Mouse (Mus musculus): Measurements from ENCODE around the gene Olfr714. TPM values are rescaled to one million over a fixed set of nuclear protein-coding genes. Genes with fewer than 3 reads are reported as not detected.
"Not testable (repeated sequence)": the region's sequence is repeated elsewhere in the genome, so short reads cannot be mapped to it uniquely, and the experiment has no call there.

Olfr714 gene
- not detected in 2 replicates for polyA plus RNA-seq (2016; fragmentation: Nextera tagmentation; extraction: Ambion mirVana)

- Histone ChIP-seq H3K9me3 (peaks cover 25% of the 10 kb centered on the region; the same call in 1 of the 2 replicates), H3K27me3 (ENCODE audit: poor library complexity, severe bottlenecking) (no peaks in the 10 kb centered on the region), H3K36me3 (replicated peaks) (no peaks in the 10 kb centered on the region), H3K27ac (no peak within 1 kb of the TSS), H3K4me3 (no peak within 1 kb of the TSS), H3K4me1 (no peaks in the 10 kb centered on the region)
- no peak for DNase-seq (ENCODE audit: extremely low spot score, low spot score)
- 91% methylated on average over 2 of the region's 2 CpGs for WGBS
Observed at GRCm38 (mm10) chr7:107070681-107071080, at the start of gene Olfr714. Gene Olfr714 (plus strand): TSS chr7:107070981.

- 100% methylated on average over 1 of the region's 1 CpGs for WGBS
- Histone ChIP-seq H3K4me3 (no peak within 1 kb of the TSS), H3K9me3 (no peaks in the 10 kb centered on the region), H3K36me3 (replicated peaks) (no peaks in the 10 kb centered on the region), H3K4me1 (no peaks in the 10 kb centered on the region), H3K27me3 (ENCODE audit: poor library complexity, severe bottlenecking) (no peaks in the 10 kb centered on the region), H3K27ac (no peak within 1 kb of the TSS)
- no peak for DNase-seq (ENCODE audit: extremely low spot score, low spot score)
Observed at GRCm38 (mm10) chr7:107030874-107031273, 39.9 kb upstream of the Olfr714 start, which contains the start of gene Olfr713. Gene Olfr713 (plus strand): TSS chr7:107031174.

- no peaks in the 10 kb centered on the region for H3K9me3 ChIP-seq
- H3K4me1 ChIP-seq: no peaks in the 10 kb centered on the region
- no peak overlapping the region for H3K4me3 ChIP-seq
- no peaks in the 10 kb centered on the region for H3K36me3 ChIP-seq (replicated peaks)
- 85% methylated on average over 2 of the region's 2 CpGs for WGBS
- DNase-seq (ENCODE audit: extremely low spot score, low spot score): no peak
- no peak overlapping the region for H3K27ac ChIP-seq
- H3K27me3 ChIP-seq (ENCODE audit: poor library complexity, severe bottlenecking): no peaks in the 10 kb centered on the region
Observed at GRCm38 (mm10) chr7:107039934-107040563, 30.7 kb upstream of the Olfr714 start.

GRCm38 (mm10) chr7:107043136-107043535 lies 27.6 kb upstream of the Olfr714 start:
- no peaks in the 10 kb centered on the region for H3K36me3 ChIP-seq (replicated peaks)
- H3K4me1 ChIP-seq: no peaks in the 10 kb centered on the region
- H3K9me3 ChIP-seq: no peaks in the 10 kb centered on the region
- H3K27me3 ChIP-seq (ENCODE audit: poor library complexity, severe bottlenecking): no peaks in the 10 kb centered on the region
- no peak for DNase-seq (ENCODE audit: extremely low spot score, low spot score)
- H3K27ac ChIP-seq: no peak overlapping the region
- 92% methylated on average over 3 of the region's 3 CpGs for WGBS
- H3K4me3 ChIP-seq: no peak overlapping the region

GRCm38 (mm10) chr7:107044407-107044806 lies 26.4 kb upstream of the Olfr714 start:
- H3K27me3 ChIP-seq (ENCODE audit: poor library complexity, severe bottlenecking): no peaks in the 10 kb centered on the region
- H3K27ac ChIP-seq: no peak overlapping the region
- H3K9me3 ChIP-seq: no peaks in the 10 kb centered on the region
- DNase-seq (ENCODE audit: extremely low spot score, low spot score): no peak
- WGBS: 77% methylated on average over 1 of the region's 1 CpGs
- H3K4me1 ChIP-seq: no peaks in the 10 kb centered on the region
- no peak overlapping the region for H3K4me3 ChIP-seq
- H3K36me3 ChIP-seq (replicated peaks): no peaks in the 10 kb centered on the region

- 8% methylated on average over 5 of the region's 5 CpGs for whole genome bisulfite sequencing
- no peak for DNase-seq (ENCODE audit: extremely low spot score, low spot score)
Observed at GRCm38 (mm10) chr7:107045833-107046232, 24.9 kb upstream of the Olfr714 start.

GRCm38 (mm10) chr7:107047578-107047977 lies 23.2 kb upstream of the Olfr714 start:
- no peaks in the 10 kb centered on the region for H3K27me3 ChIP-seq (ENCODE audit: poor library complexity, severe bottlenecking)
- H3K27ac ChIP-seq: no peak overlapping the region
- H3K4me3 ChIP-seq: no peak overlapping the region
- no peak for DNase-seq (ENCODE audit: extremely low spot score, low spot score)
- H3K9me3 ChIP-seq: no peaks in the 10 kb centered on the region
- WGBS: 60% methylated on average over 3 of the region's 3 CpGs
- no peaks in the 10 kb centered on the region for H3K4me1 ChIP-seq
- H3K36me3 ChIP-seq (replicated peaks): no peaks in the 10 kb centered on the region

More at GRCm38 (mm10) chr7:107045833-107046232, 24.9 kb upstream of the Olfr714 start:
- no peaks in the 10 kb centered on the region for H3K27me3 ChIP-seq (ENCODE audit: poor library complexity, severe bottlenecking)
- no peak overlapping the region for H3K27ac ChIP-seq
- H3K4me3 ChIP-seq: no peak overlapping the region
- H3K36me3 ChIP-seq (replicated peaks): no peaks in the 10 kb centered on the region
- H3K9me3 ChIP-seq: no peaks in the 10 kb centered on the region
- H3K4me1 ChIP-seq: no peaks in the 10 kb centered on the region

- Histone ChIP-seq H3K27me3 (ENCODE audit: poor library complexity, severe bottlenecking) (no peaks in the 10 kb centered on the region), H3K27ac (no peak within 1 kb of the TSS), H3K4me3 (no peak within 1 kb of the TSS), H3K4me1 (no peaks in the 10 kb centered on the region), H3K36me3 (replicated peaks) (no peaks in the 10 kb centered on the region), H3K9me3 (0 out of 2 replicates have a peak, but pooled peaks cover 4% of the 10 kb centered on the region)
- WGBS: 72% methylated on average over 1 of the region's 1 CpGs
- DNase-seq (ENCODE audit: extremely low spot score, low spot score): no peak
Observed at GRCm38 (mm10) chr7:107092920-107093319, 22.1 kb downstream of the Olfr714 start, which contains the start of gene Olfr17. Gene Olfr17 (plus strand): TSS chr7:107093220.

- not testable (repeated sequence) for DNase-seq (ENCODE audit: extremely low spot score, low spot score); H3K36me3 ChIP-seq (replicated peaks); H3K4me1 ChIP-seq; H3K27me3 ChIP-seq (ENCODE audit: poor library complexity, severe bottlenecking); H3K27ac ChIP-seq; H3K4me3 ChIP-seq; H3K9me3 ChIP-seq
- WGBS: 94% methylated on average over 2 of the region's 2 CpGs
Observed at GRCm38 (mm10) chr7:107110269-107110668, 39.5 kb downstream of the Olfr714 start, which contains the start of gene Olfr715b. Gene Olfr715b (minus strand): TSS chr7:107110369.

Other genes with a start within 250 kb of the Olfr714 start
- not detected in 2 replicates for gene Olfr702, start 237.1 kb upstream of the Olfr714 start, polyA plus RNA-seq (2016; fragmentation: Nextera tagmentation; extraction: Ambion mirVana)
- not detected in 2 replicates for gene Olfr703, start 227.6 kb upstream of the Olfr714 start, polyA plus RNA-seq (2016; fragmentation: Nextera tagmentation; extraction: Ambion mirVana)
- not detected in 2 replicates for gene Olfr704, start 207.8 kb upstream of the Olfr714 start, polyA plus RNA-seq (2016; fragmentation: Nextera tagmentation; extraction: Ambion mirVana)
- not detected in 2 replicates for gene Olfr705, start 194.1 kb upstream of the Olfr714 start, polyA plus RNA-seq (2016; fragmentation: Nextera tagmentation; extraction: Ambion mirVana)
- not detected in 2 replicates for gene Olfr706, start 182.8 kb upstream of the Olfr714 start, polyA plus RNA-seq (2016; fragmentation: Nextera tagmentation; extraction: Ambion mirVana)
- gene Olfr707, start 169.7 kb upstream of the Olfr714 start, polyA plus RNA-seq (2016; fragmentation: Nextera tagmentation; extraction: Ambion mirVana): not detected in 2 replicates
- gene Olfr1532-ps1, start 163.0 kb upstream of the Olfr714 start, polyA plus RNA-seq (2016; fragmentation: Nextera tagmentation; extraction: Ambion mirVana): not detected in 2 replicates
- gene Olfr709-ps1, start 138.8 kb upstream of the Olfr714 start, polyA plus RNA-seq (2016; fragmentation: Nextera tagmentation; extraction: Ambion mirVana): not detected in 2 replicates
- not detected in 2 replicates for gene Olfr710, start 122.7 kb upstream of the Olfr714 start, polyA plus RNA-seq (2016; fragmentation: Nextera tagmentation; extraction: Ambion mirVana)
- gene Olfr6, start 107.0 kb upstream of the Olfr714 start, polyA plus RNA-seq (2016; fragmentation: Nextera tagmentation; extraction: Ambion mirVana): not detected in 2 replicates
- not detected in 2 replicates for gene Olfr711, start 95.5 kb upstream of the Olfr714 start, polyA plus RNA-seq (2016; fragmentation: Nextera tagmentation; extraction: Ambion mirVana)
- not detected in 2 replicates for gene Olfr2, start 64.9 kb upstream of the Olfr714 start, polyA plus RNA-seq (2016; fragmentation: Nextera tagmentation; extraction: Ambion mirVana)
- not detected in 2 replicates for gene Olfr713, start 39.8 kb upstream of the Olfr714 start, polyA plus RNA-seq (2016; fragmentation: Nextera tagmentation; extraction: Ambion mirVana)
- not detected in 2 replicates for gene Olfr17, start 22.2 kb downstream of the Olfr714 start, polyA plus RNA-seq (2016; fragmentation: Nextera tagmentation; extraction: Ambion mirVana)
- gene Olfr715b, start 39.4 kb downstream of the Olfr714 start, polyA plus RNA-seq (2016; fragmentation: Nextera tagmentation; extraction: Ambion mirVana): not detected in 2 replicates
- gene Olfr715, start 60.1 kb downstream of the Olfr714 start, polyA plus RNA-seq (2016; fragmentation: Nextera tagmentation; extraction: Ambion mirVana): not detected in 2 replicates
- not detected in 2 replicates for gene Olfr716, start 67.3 kb downstream of the Olfr714 start, polyA plus RNA-seq (2016; fragmentation: Nextera tagmentation; extraction: Ambion mirVana)
- gene Nlrp14, start 96.0 kb downstream of the Olfr714 start, polyA plus RNA-seq (2016; fragmentation: Nextera tagmentation; extraction: Ambion mirVana): not detected in 2 replicates
- gene Rbmxl2, start 138.5 kb downstream of the Olfr714 start, polyA plus RNA-seq (2016; fragmentation: Nextera tagmentation; extraction: Ambion mirVana): not detected in 2 replicates

All from forebrain, embryonic 10.5 days (tissue).